Mouse (Mus musculus): Measurements from ENCODE around the gene Mcpt4. TPM values are rescaled to one million over a fixed set of nuclear protein-coding genes. Genes with fewer than 3 reads are reported as not detected.

The Mcpt4 gene
- total RNA-seq, 2 experiments from 2014 or later: 48.3 to 50.8 TPM

Small RNAs within 50 kb of the gene (microRNA-seq; reads per million reads assigned to microRNA genes)
- gene Mir6949: not detected

Other genes starting within 250 kb of the Mcpt4 start
- gene Nfatc4, start 239.2 kb downstream of the Mcpt4 start, total RNA-seq (2021): 10 to 100 TPM; 23.0 to 26.0 TPM
- gene Nynrin, start 208.3 kb downstream of the Mcpt4 start, total RNA-seq (2021): 10 to 100 TPM; 27.5 to 33.0 TPM
- under 1 TPM; 0.47 to 0.52 TPM for gene Cbln3, start 177.9 kb downstream of the Mcpt4 start, total RNA-seq (2021)
- 10 to 100 TPM; 15.7 to 16.9 TPM for gene Khnyn, start 177.4 kb downstream of the Mcpt4 start, total RNA-seq (2021)
- gene Sdr39u1, start 162.0 kb downstream of the Mcpt4 start, total RNA-seq (2021): 10 to 100 TPM; 45.7 to 50.1 TPM
- 10 to 100 TPM; 70.9 to 91.6 TPM for gene Cma1, start 117.6 kb downstream of the Mcpt4 start, total RNA-seq (2021)
- gene Cma2, start 111.3 kb downstream of the Mcpt4 start, total RNA-seq (2021): 1 to 10 TPM; 3.7 to 4.2 TPM
- not detected for gene Mcpt1, start 44.3 kb downstream of the Mcpt4 start, total RNA-seq (2021)
- not detected for gene Mcpt9, start 31.8 kb downstream of the Mcpt4 start, total RNA-seq (2021)
- gene Mcpt2, start 20.3 kb downstream of the Mcpt4 start, total RNA-seq (2021): not detected
- gene Mcpt8, start 23.0 kb upstream of the Mcpt4 start, total RNA-seq (2021): not detected
- under 1 TPM; 0.56 to 0.96 TPM for gene Ctsg, start 40.3 kb upstream of the Mcpt4 start, total RNA-seq (2021)
- not detected for gene Gzme, start 58.3 kb upstream of the Mcpt4 start, total RNA-seq (2021)
- gene Gzmd, start 70.3 kb upstream of the Mcpt4 start, total RNA-seq (2021): not detected
- gene Gzmg, start 97.3 kb upstream of the Mcpt4 start, total RNA-seq (2021): not detected
- gene Gzmn, start 112.3 kb upstream of the Mcpt4 start, total RNA-seq (2021): under 1 TPM; 0.29 TPM
- not detected for gene Gzmf, start 149.1 kb upstream of the Mcpt4 start, total RNA-seq (2021)
- gene Gzmc, start 172.3 kb upstream of the Mcpt4 start, total RNA-seq (2021): not detected
- not detected for gene Gzmb, start 199.9 kb upstream of the Mcpt4 start, total RNA-seq (2021)